In genomic region chr11:113750571-113751483, GRCm38 (mm10) we compare ENCODE assay signal across 8 mouse cellular contexts. TPM values are rescaled to one million over a fixed set of nuclear protein-coding genes. Genes with fewer than 3 reads are reported as not detected.
DNase-seq lines count a peak whose midpoint lies in the region; ATAC-seq and TF ChIP-seq lines count a peak whose summit lies in the region.

No protein-coding gene starts in this region.

- peak; percentile 63 for ATAC-seq in embryonic facial prominence, embryonic 15.5 days (ENCODE audit: insufficient number of reproducible peaks, low FRiP score, low TSS enrichment, low read depth)
- peak; percentile 46 for ATAC-seq in kidney, embryonic 14.5 days (ENCODE audit: low FRiP score, low TSS enrichment)
- ATAC-seq in monocyte, adult 5-6 weeks (replicated peaks; ENCODE audit: insufficient number of reproducible peaks, low FRiP score, low TSS enrichment, poor library complexity, severe bottlenecking) = peak; percentile 32; the same call in 1 of the 2 replicates

- 0 out of 2 replicates have a peak, but pooled peaks cover 3% of the 10 kb centered on the region for H3K36me3 ChIP-seq in embryonic facial prominence, embryonic 15.5 days
- peaks cover 10% of the 10 kb centered on the region; the same call in 1 of the 2 replicates for H3K36me3 ChIP-seq in heart, embryonic 10.5 days
- H3K36me3 ChIP-seq in kidney, embryonic 14.5 days (ENCODE audit: control insufficient read depth, insufficient read depth, low read length) = peaks cover 9% of the 10 kb centered on the region
- no peaks in the 10 kb centered on the region for H3K36me3 ChIP-seq in liver, adult 2 months (ENCODE audit: control insufficient read depth, insufficient read depth, low read length)

- peak overlapping the region; percentile 78 for H3K4me2 ChIP-seq in embryonic facial prominence, embryonic 15.5 days (replicated peaks)
- H3K4me2 ChIP-seq in kidney, embryonic 14.5 days (replicated peaks; ENCODE audit: low read depth, low read length) = peak overlapping the region; percentile 77

- H3K27me3 ChIP-seq in embryonic facial prominence, embryonic 15.5 days = no peaks in the 10 kb centered on the region
- H3K27me3 ChIP-seq in heart, embryonic 10.5 days (ENCODE audit: insufficient read depth, poor library complexity, severe bottlenecking) = no peaks in the 10 kb centered on the region
- H3K27me3 ChIP-seq in kidney, embryonic 14.5 days (ENCODE audit: control insufficient read depth, insufficient read depth, low read length) = no peaks in the 10 kb centered on the region
- no peaks in the 10 kb centered on the region for H3K27me3 ChIP-seq in liver, adult 2 months (ENCODE audit: control insufficient read depth, insufficient read depth, low read length)

- H3K9me3 ChIP-seq in embryonic facial prominence, embryonic 15.5 days (replicated peaks) = no peaks in the 10 kb centered on the region
- H3K9me3 ChIP-seq in heart, embryonic 10.5 days = no peaks in the 10 kb centered on the region
- H3K9me3 ChIP-seq in kidney, embryonic 14.5 days (ENCODE audit: control insufficient read depth, low read length) = no peaks in the 10 kb centered on the region

- peak overlapping the region; percentile 97 for H3K27ac ChIP-seq in bone marrow, adult 2 months (ENCODE audit: control insufficient read depth, insufficient read depth, low read depth, low read length, poor library complexity)
- peak overlapping the region; percentile 99 for H3K27ac ChIP-seq in embryonic facial prominence, embryonic 15.5 days (replicated peaks)
- peak overlapping the region; percentile 96 for H3K27ac ChIP-seq in heart, embryonic 10.5 days
- H3K27ac ChIP-seq in kidney, embryonic 14.5 days (ENCODE audit: low read depth, low read length) = peak overlapping the region; percentile 96
- H3K27ac ChIP-seq in liver, adult 2 months (replicated peaks; ENCODE audit: insufficient read depth, low read depth, low read length) = peak overlapping the region; percentile 91

- under 1% methylated on average over 66 of the region's 67 CpGs for WGBS in bone marrow, adult 2 months
- under 1% methylated on average over 66 of the region's 67 CpGs for whole genome bisulfite sequencing in embryonic facial prominence, embryonic 15.5 days
- WGBS in heart, embryonic 10.5 days = under 1% methylated on average over 65 of the region's 67 CpGs
- WGBS in kidney, embryonic 14.5 days = under 1% methylated on average over 67 of the region's 67 CpGs
- WGBS in liver, adult 2 months = under 1% methylated on average over 67 of the region's 67 CpGs

- H3K79me2 ChIP-seq in liver, adult 2 months (ENCODE audit: control insufficient read depth, insufficient read depth, low read length) = peaks cover 23% of the 10 kb centered on the region

- H3K4me1 ChIP-seq in bone marrow, adult 2 months (ENCODE audit: control insufficient read depth, insufficient read depth, low read length) = peaks cover 11% of the 10 kb centered on the region
- peaks cover 66% of the 10 kb centered on the region for H3K4me1 ChIP-seq in embryonic facial prominence, embryonic 15.5 days
- H3K4me1 ChIP-seq in heart, embryonic 10.5 days = peaks cover 68% of the 10 kb centered on the region
- H3K4me1 ChIP-seq in kidney, embryonic 14.5 days (ENCODE audit: control insufficient read depth, insufficient read depth, low read length) = peaks cover 39% of the 10 kb centered on the region
- H3K4me1 ChIP-seq in liver, adult 2 months (ENCODE audit: control insufficient read depth, insufficient read depth, low read length) = peaks cover 19% of the 10 kb centered on the region

- DNase-seq in CD4-positive, CD25-positive, alpha-beta regulatory T cell, adult 2 months (ENCODE audit: low read depth, low spot score) = peak; percentile 82
- peak; percentile 92 for DNase-seq in heart, embryonic 10.5 days (ENCODE audit: low spot score)
- DNase-seq in liver, adult 2 months (ENCODE audit: extremely low read depth, low read depth, low spot score) = peak; percentile 87
- DNase-seq in spleen, postnatal 4 days (ENCODE audit: low spot score in 2 of 2) = peak; percentile 81 to 90

- peak overlapping the region; percentile 84 for H3K9ac ChIP-seq in embryonic facial prominence, embryonic 15.5 days
- peak overlapping the region; percentile 90 for H3K9ac ChIP-seq in kidney, embryonic 14.5 days (ENCODE audit: low read depth, low read length)
- H3K9ac ChIP-seq in liver, adult 2 months (ENCODE audit: low read depth, low read length) = peak overlapping the region; percentile 93

- TF ChIP-seq POLR2A in bone marrow, adult 2 months (IDR thresholded peaks at IDR 0.05; ENCODE audit: borderline replicate concordance, control insufficient read depth, low read depth, low read length) = no peak; the same call in 1 of the 2 replicates
- TF ChIP-seq POLR2A in liver, adult 2 months (IDR thresholded peaks at IDR 0.05; ENCODE audit: extremely low read depth, insufficient read depth, low read length) = 0 out of 2 replicates have a peak, but pooled peaks have one; percentile 60

- TF ChIP-seq CTCF in bone marrow, adult 2 months (IDR thresholded peaks at IDR 0.05; ENCODE audit: control insufficient read depth, insufficient read depth, low read length) = peak; percentile 65; the same call in 1 of the 2 replicates
- TF ChIP-seq CTCF in liver, adult 2 months (IDR thresholded peaks at IDR 0.05; ENCODE audit: low read depth, low read length) = peak; percentile 62

- peak overlapping the region; percentile 97 for H3K4me3 ChIP-seq in bone marrow, adult 2 months (replicated peaks; ENCODE audit: control insufficient read depth, low read depth, low read length)
- H3K4me3 ChIP-seq in embryonic facial prominence, embryonic 15.5 days (replicated peaks) = peak overlapping the region; percentile 84
- peak overlapping the region; percentile 90 for H3K4me3 ChIP-seq in heart, embryonic 10.5 days
- H3K4me3 ChIP-seq in kidney, embryonic 14.5 days (ENCODE audit: low read length) = peak overlapping the region; percentile 88
- peak overlapping the region; percentile 81 for H3K4me3 ChIP-seq in liver, adult 2 months (ENCODE audit: insufficient read depth, low read depth, low read length)

RNA-seq across cellular contexts. Expression of gene Cdc42ep4, which starts 0.9 kb away (rescaled TPM):
- 8.6 and 9.5 TPM in 2 replicates for polyA plus RNA-seq in bone marrow, adult 2 months (2011; ENCODE audit: insufficient read depth, insufficient read length, low replicate concordance, missing spikeins)
- 82.2 and 86.2 TPM in 2 replicates for polyA plus RNA-seq in embryonic facial prominence, embryonic 15.5 days (2015; fragmentation: Nextera tagmentation; extraction: Ambion mirVana)
- polyA plus RNA-seq in heart, embryonic 10.5 days (2016; fragmentation: Nextera tagmentation; extraction: Ambion mirVana) = 30.4 and 45.4 TPM in 2 replicates
- polyA plus RNA-seq in kidney, embryonic 14.5 days (2014; fragmentation: Nextera tagmentation; extraction: Ambion mirVana) = 36.0 and 45.4 TPM in 2 replicates
- 25.2 and 36.7 TPM in 2 replicates for total RNA-seq in liver, adult 2 months (2014; rRNA removed)
- polyA plus RNA-seq in liver, adult 2 months (2012; rRNA removed) = 32.7 and 32.9 TPM in 2 replicates
- total RNA-seq in monocyte, adult 5-6 weeks (2017) = 12.2 to 24.2 TPM (median 16.6 TPM) in 3 replicates

RNA-seq across cellular contexts. Expression of gene Cpsf4l, which starts 41.0 kb away (rescaled TPM):
- not detected in 2 replicates for polyA plus RNA-seq in bone marrow, adult 2 months (2011; ENCODE audit: insufficient read depth, insufficient read length, low replicate concordance, missing spikeins)
- 1.6 and 2.1 TPM in 2 replicates for polyA plus RNA-seq in embryonic facial prominence, embryonic 15.5 days (2015; fragmentation: Nextera tagmentation; extraction: Ambion mirVana)
- 0.15 and 0.34 TPM in 2 replicates for polyA plus RNA-seq in heart, embryonic 10.5 days (2016; fragmentation: Nextera tagmentation; extraction: Ambion mirVana)
- 0.90 and 1.4 TPM in 2 replicates for polyA plus RNA-seq in kidney, embryonic 14.5 days (2014; fragmentation: Nextera tagmentation; extraction: Ambion mirVana)
- 6.0 and 9.9 TPM in 2 replicates for total RNA-seq in liver, adult 2 months (2014; rRNA removed)
- polyA plus RNA-seq in liver, adult 2 months (2012; rRNA removed) = 2.9 and 3.0 TPM in 2 replicates
- not detected in 3 replicates for total RNA-seq in monocyte, adult 5-6 weeks (2017)

Comparison
In these comparisons a context has a peak if more than half of its experiments do, and no peak if none do; other contexts are left out.
1. Peak in every context shown above with its lines: DNase-seq, ATAC-seq, H3K4me3 ChIP-seq and H3K27ac ChIP-seq.